Mouse (Mus musculus): Measurements from ENCODE around the gene Tmem144.
A peak's percentile ranks its signal among the peaks of the same experiment; 100 is the strongest.

Gene Tmem144

GRCm38 (mm10) chr3:79852654-79853166 is at the start of gene Tmem144:
Tmem144 (minus strand) TSS chr3:79852773.
- DNase-seq (ENCODE audit: low read depth), result no peak

GRCm38 (mm10) chr3:79901734-79902133 is 49.2 kb upstream of the Tmem144 start:
- DNase-seq (ENCODE audit: low read depth), result no peak

- no peak for DNase-seq (ENCODE audit: low read depth)
Measured at GRCm38 (mm10) chr3:79901321-79901720, 48.7 kb upstream of the Tmem144 start.

GRCm38 (mm10) chr3:79900502-79900901 is 47.9 kb upstream of the Tmem144 start:
- no peak for DNase-seq (ENCODE audit: low read depth)

GRCm38 (mm10) chr3:79899906-79900305 is 47.3 kb upstream of the Tmem144 start:
- DNase-seq (ENCODE audit: low read depth), result no peak

- DNase-seq (ENCODE audit: low read depth), result no peak
Measured at GRCm38 (mm10) chr3:79898514-79898913, 45.9 kb upstream of the Tmem144 start.

- DNase-seq (ENCODE audit: low read depth), result no peak
Measured at GRCm38 (mm10) chr3:79897534-79898370, 45.2 kb upstream of the Tmem144 start.

GRCm38 (mm10) chr3:79887966-79888365 is 35.4 kb upstream of the Tmem144 start:
- DNase-seq (ENCODE audit: low read depth), result no peak

- no peak for DNase-seq (ENCODE audit: low read depth)
Measured at GRCm38 (mm10) chr3:79887161-79887855, 34.7 kb upstream of the Tmem144 start.

GRCm38 (mm10) chr3:79886357-79887091 is 34.0 kb upstream of the Tmem144 start:
- no peak for DNase-seq (ENCODE audit: low read depth)

- no peak for DNase-seq (ENCODE audit: low read depth)
Measured at GRCm38 (mm10) chr3:79885686-79886356, 33.2 kb upstream of the Tmem144 start.

- peak; percentile 69 for DNase-seq (ENCODE audit: low read depth)
Measured at GRCm38 (mm10) chr3:79884761-79885189, 32.2 kb upstream of the Tmem144 start.

GRCm38 (mm10) chr3:79884305-79884704 is 31.7 kb upstream of the Tmem144 start, which contains the start of gene Fam198b:
Fam198b (plus strand) TSS chr3:79884533.
- DNase-seq (ENCODE audit: low read depth), result no peak

- no peak for DNase-seq (ENCODE audit: low read depth)
Measured at GRCm38 (mm10) chr3:79883092-79883491, 30.5 kb upstream of the Tmem144 start.

- DNase-seq (ENCODE audit: low read depth), result no peak
Measured at GRCm38 (mm10) chr3:79881645-79882044, 29.1 kb upstream of the Tmem144 start.

GRCm38 (mm10) chr3:79879246-79879645 is 26.7 kb upstream of the Tmem144 start:
- DNase-seq (ENCODE audit: low read depth), result no peak

- no peak for DNase-seq (ENCODE audit: low read depth)
Measured at GRCm38 (mm10) chr3:79878350-79878749, 25.8 kb upstream of the Tmem144 start.

GRCm38 (mm10) chr3:79875471-79875870 is 22.9 kb upstream of the Tmem144 start:
- DNase-seq (ENCODE audit: low read depth), result no peak

- DNase-seq (ENCODE audit: low read depth), result no peak
Measured at GRCm38 (mm10) chr3:79867121-79867709, 14.6 kb upstream of the Tmem144 start.

GRCm38 (mm10) chr3:79866526-79866925 is 14.0 kb upstream of the Tmem144 start:
- no peak for DNase-seq (ENCODE audit: low read depth)

- no peak for DNase-seq (ENCODE audit: low read depth)
Measured at GRCm38 (mm10) chr3:79866089-79866488, 13.5 kb upstream of the Tmem144 start.

Measured in fibroblast of lung, adult 2 months (primary cell).